Mouse (Mus musculus): ENCODE results near the gene Nf1.

The Nf1 gene

DNA sequence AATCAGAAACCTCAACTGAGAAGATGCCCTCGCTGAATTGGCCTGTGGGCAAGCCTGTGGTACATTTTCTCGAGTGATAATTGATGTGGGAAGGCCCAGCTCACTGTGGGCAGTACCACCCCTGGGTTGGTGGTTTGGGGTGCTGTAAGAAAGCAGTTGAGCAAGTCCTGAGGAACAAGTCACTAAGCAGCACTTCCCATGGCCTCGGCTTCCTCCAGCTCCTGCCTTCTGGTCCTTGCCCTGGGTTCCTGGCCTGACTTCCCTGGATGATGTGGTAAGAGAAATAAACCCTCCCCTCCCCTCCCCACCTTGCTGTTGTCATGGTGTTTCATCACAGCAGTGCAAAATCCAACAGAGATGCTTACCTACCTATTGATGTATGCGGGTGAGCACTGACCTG is 11.4 kb upstream of the Nf1 start:
- in situ Hi-C loops (cut with MboI), result no loop called here

DNA sequence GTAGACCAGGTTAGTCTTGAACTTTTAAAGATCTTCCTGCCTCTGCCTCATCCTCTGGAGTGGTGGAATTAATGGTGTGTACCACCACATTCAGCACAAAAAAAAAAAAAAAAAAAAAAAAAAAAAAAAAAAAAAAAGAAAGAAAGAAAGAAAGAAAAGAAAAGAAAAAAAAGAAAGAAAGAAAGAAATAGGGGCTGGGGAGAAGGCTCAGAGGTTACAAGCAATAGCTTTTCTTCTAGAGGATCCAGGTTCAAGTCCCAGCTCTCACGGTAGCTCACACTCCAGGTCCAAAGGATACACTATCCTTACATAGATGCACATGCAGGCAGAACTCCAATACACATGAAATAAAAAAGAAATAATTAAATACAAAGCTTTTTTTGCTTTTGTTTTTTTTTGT is 9.9 kb upstream of the Nf1 start:
- in situ Hi-C loops (cut with MboI), result no loop called here

DNA sequence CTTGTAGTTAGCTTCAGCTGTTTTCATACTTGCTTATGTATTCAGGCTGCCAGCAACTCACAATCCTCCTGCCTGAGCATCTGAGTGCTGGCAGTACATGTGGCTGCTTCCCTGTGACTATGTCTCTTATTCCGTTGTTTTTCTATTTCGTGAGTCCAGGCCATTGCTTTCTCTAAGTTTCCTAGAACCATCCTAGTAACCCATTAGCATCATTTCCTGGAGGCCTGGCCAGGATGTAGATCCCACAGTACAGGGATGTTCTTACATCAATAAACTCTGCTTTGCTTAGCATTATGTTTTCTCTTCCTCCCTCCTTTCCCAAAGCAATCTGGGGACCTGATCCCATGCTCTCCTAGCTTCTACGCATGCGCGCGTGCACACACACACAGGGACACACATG is 4.4 kb upstream of the Nf1 start:
- in situ Hi-C loops (cut with MboI), result no loop called here

DNA sequence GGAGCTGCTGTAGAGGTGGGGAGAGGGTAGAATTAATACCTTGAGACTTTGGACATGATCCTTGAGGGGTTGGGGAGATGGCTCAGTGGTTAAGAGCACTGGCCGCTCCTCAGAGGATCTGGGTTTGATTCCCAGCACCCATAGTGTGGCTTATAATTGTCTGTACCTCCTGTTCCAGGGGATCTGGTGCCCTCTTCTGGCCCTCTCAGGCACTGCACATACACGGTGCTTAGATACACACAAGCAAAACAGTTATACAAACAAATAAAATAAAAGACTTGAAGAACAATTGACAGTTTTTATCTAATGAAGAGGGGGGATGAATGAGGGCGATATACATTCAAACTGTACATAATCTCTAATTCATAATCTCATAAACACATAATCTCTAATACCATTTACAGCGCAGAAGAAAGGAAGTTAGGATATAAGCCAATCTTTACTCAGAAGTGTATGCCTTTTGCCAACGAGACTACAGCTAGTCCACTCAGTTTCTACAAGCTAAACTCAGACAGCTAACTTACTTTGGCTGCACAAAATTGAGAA is 2.7 kb upstream of the Nf1 start:
- in situ Hi-C loops (cut with MboI), result no loop called here

DNA sequence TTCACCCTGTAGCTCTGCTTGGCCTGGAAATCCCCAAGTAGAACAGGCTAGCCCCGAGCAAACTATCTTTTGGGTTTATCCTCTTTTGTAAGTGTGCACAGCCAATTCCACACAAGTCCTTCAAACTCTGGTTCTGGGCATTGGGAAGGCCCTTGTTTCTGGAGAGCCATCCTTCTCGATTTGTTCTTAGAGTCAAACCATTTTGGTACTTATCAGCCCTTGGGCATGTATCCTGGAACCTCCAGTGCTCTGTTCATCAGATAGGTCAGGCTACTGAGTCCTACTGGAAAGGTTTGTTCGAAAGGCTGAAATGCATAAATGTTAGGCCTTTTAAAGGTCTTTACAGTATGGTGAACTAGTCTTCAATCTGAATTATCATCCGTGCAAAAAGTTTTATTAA is 872 bp upstream of the Nf1 start:
- in situ Hi-C loops (cut with MboI), result no loop called here

DNA sequence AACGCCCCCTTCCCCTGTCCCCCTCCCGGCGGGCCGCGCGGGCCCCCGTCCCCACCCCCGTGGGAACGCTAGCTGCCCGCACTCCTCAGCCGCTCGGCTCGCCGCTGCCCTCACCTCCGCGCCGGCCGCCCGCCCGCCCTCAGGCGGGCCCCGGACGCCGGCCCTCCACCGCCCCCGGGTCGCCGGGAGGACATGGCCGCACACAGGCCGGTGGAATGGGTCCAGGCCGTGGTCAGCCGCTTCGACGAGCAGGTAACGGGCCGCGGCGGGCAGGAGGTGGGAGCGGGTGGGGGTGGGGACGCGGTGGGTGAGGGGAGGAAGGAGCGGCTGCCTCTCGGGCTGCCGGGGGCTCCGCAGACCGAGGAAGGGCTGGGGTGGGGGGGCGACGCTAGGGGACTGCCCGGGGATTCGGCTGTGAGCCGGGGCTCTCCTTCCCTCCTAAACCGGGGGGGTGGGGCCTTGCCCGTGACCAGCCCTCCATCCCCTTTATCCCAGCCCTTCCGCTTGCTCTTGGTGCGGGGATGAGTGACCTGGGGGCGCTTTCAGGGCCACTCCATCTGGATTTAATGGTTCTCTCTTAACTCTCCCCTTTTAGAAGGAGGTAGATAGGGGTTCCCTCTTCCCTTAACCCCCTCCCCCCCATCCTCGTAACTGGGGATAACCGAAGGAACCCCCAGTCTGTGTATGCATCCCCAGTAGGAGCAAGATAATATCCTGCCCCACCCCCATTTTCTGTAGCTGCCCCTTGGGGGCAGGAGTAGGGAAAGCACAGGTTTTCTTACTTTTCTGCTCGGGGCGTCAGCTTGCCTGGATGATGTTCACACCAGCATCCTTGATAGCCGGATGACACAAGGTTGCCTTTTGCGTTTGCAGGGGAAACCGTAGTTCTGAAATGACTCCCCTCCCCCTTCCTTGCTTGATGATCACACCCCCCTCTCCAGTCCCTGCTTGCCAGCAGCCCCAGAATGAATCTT is 602 bp downstream of the Nf1 start:
- in situ Hi-C loops (cut with MboI), result no loop called here

DNA sequence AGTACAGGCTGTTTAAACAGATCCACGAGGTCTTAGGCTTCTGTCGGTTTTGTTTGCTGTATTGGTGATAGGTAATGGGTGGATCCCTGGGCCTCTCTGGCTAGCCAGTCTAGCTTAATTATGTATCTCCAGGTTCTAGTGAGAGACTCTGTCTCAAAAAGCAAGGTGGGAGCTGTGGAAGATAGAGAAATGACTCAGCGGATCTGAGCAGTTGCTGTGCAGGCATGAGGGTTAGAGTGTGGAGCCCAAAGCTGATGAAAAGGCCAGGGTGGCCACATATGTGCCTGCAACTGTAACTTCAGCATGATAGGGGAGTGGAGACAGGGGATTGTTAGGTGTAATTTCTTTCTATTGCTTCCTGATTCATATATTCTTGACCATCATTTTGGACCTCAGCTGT is 17.5 kb downstream of the Nf1 start:
- in situ Hi-C loops (cut with MboI), result no loop called here

DNA sequence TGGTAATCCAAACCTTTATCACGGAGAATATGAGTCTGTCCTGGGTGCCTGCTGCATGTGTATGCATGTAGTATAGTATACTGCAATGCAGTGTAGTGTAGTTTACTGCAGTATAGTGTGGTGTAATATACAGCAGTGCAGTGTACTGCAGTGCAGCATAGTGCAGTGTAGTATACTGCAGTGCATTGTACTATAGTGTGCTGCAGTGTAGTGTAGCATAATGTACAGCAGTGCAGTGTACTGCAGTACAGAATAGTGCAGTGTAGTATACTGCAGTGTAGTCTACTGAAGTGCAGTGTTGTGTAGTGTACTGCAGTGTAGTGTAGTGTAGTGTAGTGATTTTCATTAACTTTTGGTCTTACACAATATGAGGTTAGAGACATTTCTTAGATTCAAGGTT is 17.9 kb downstream of the Nf1 start:
- in situ Hi-C loops (cut with MboI), result no loop called here

DNA sequence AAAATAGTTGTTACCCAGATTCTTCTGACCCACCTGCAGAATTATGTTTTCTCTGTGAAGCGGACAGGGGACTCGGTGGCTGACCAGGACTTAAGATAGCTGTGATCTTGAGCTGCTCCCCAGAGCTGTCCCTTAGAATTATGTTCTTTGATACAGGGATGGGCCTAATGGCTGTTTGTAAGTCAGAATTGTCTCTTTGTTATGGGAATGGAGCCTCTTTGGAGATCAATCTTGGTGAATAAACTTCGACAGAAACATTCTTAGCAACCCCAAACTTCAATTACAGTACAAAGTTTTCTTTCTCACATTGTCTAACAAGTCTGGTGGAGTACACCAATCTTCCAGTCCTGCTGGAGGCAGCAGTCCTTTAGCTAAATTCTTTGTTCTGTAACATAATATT is 25.5 kb downstream of the Nf1 start:
- in situ Hi-C loops (cut with MboI), result no loop called here

DNA sequence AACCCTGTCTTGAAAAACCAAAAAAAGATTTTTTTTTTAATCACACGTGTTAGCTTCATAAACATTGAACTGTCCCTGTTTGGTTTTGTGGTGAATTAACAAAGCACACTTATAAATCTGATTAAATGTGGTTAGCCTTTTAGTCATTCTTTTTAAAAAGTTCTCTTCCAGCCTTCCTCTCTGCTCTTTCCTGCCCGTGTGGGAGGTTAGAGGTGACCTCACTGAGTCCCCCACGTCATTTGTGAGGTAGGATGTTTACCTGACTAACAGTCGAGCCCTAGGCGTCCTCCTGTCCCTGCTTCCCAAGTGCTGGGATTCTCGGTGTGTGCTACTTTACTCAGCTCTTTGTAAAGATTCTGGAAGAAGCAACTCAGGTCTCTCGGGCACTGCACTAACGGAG is 26.8 kb downstream of the Nf1 start:
- in situ Hi-C loops (cut with MboI), result no loop called here

DNA sequence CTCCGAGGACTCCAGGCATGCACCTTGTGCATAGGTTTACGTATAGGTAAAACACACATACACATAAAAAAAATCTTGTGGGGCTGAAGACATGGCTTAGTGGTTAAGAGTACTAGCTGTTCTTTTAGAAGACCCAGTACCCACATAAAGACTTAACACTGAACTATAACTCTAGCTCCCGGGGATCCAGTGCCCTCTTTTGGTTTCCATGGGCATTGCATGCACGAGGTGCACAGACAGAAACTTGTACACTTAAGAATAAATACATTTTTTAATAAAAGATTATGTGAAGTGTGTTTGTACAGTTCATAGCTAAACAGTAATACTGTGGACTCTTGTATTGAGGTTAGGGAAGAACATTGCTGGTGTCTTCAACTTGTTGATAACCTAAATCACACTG is 33.5 kb downstream of the Nf1 start:
- in situ Hi-C loops (cut with MboI), result no loop called here

DNA sequence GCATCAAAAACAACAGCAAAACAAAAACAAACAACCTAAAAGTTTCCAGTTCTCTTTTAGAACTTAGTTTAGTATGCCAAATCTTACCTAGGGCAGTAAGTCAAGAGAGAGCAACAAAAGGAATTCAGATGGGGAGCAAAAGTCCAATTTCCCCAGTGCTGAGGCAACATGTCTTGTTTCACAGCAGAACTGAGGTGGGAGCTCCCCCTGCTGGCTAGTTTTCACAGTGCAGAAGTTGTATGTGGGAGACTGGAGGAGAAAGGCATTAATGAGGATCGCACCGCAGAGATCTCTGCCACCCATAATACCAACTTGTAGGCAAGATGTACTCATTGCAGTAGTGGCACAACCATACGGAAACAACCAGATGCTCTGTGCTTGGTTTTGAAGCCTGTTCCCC is 58.8 kb downstream of the Nf1 start:
- in situ Hi-C loops (cut with MboI), result no loop called here

DNA sequence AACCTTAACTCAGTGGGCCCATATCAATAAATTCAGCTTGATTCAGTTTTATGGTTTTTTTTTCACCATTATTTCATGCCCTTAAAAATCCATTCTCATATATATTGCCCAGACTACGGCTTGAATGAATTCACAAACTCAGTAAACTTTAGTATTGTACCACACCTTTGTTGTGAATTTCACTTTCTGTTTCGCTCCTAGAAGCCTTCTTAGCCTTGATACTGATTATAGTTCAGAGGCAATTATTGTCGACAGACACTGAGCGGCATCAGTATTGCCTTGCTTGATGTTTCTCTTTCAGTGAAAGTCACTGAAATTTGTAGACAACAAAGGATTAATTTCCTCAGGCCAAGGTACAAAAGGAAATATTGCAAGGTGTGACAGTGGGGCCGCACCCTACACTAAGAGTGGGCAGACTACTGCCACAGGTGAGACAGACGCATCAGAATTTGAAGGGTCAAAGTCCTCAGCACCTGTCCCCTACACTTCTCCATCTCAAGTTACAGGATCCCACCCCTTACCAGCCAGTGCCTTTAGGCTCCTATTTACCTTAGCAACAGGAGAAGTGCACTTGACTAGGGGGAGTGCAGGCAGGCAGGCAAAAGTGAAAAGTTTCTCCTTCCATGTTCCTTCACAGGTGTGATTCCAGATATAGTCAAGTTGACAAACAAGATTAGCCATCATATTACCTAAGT is 64.3 kb downstream of the Nf1 start:
- in situ Hi-C loops (cut with MboI), result no loop called here

DNA sequence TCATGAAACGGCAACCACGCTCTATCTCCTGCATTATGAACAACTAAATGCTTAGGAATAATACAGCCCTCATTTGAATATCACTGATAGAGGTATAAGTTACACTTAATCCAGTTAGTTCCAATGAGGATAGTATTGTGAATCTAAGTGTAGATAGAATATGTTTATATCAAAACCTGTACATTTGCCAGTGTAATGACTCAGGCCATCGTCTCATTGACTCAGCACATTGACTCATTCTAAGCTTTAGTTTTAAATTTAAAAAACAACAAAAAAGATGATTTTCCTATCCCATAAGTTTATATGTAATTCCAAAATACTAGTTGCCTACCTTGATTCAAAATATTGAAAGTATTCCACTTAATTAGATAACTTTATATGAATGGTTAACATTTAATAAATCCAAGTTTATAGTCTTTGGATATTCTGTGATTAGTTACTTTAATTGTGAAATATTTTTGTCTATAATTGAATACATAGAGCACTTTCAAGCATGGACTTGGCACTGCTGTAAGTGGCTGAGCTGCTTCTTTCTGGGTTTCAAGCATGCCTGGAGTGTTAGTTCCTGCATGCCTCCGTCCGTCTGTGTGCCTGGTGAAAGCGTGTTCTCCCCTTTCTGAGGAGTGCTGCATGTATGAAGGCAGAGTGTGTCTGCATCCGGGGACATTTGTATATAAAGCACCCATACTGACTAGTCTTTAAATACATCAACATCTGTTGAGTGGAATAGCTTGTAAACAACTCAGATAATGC is 74.4 kb downstream of the Nf1 start:
- in situ Hi-C loops (cut with MboI), result no loop called here

DNA sequence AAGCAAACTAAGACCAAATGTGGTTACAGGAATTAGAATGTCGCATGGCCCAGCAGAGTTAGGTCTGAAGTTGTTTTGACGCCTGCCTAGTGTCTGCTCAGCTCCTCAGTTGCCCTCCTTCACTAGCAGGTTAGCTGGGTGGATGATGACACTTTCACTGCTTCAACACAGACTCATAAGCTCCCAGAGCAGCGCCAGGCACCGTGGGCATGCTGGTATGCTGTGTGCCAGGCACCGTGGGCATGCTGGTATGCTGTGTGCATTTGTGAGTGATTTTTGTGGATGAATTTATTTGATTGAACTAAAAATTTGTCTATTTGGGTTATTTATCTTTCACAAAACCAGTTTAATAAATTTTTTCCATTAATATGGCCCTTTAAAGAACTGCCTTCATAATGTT is 83.0 kb downstream of the Nf1 start:
- in situ Hi-C loops (cut with MboI), result no loop called here

DNA sequence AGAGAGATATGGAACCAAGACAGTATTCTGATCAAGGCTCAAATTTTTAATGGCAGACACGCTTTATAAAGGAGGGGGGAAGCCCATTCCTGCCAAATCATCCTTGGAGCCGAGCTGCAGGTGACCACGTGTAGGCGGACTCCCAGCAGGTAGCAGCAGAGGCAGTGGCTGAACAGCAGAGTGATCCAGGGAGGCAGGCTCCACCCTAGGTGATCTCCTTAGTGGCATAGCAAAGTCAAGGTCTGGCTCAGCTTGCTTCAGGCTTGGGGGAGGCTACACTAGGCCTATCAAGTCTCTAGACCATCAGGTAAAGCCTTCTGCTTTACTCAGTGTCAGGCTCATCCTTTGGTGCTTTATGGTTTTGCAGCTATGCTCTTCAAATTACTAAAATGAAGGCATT is 87.1 kb downstream of the Nf1 start:
- in situ Hi-C loops (cut with MboI), result no loop called here

DNA sequence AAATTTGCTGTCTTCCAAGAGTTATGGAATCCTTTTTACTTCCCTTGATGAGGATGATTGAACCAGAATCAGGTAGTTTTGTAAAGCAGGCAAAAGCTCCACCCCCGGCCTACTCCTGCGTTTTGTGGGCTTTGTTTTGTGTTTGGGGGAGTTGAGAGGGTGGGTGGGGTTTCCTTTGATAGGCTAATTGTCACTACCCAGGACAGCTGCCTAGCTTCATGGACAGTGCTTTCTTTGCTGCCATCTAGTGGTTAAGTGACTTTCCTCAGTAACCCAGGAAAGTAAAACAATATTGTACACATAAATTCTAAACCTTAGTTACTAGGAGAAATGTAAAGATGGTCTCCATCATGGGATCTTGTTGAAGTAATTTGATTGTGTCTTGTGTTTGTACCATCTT is 88.1 kb downstream of the Nf1 start:
- in situ Hi-C loops (cut with MboI), result no loop called here

DNA sequence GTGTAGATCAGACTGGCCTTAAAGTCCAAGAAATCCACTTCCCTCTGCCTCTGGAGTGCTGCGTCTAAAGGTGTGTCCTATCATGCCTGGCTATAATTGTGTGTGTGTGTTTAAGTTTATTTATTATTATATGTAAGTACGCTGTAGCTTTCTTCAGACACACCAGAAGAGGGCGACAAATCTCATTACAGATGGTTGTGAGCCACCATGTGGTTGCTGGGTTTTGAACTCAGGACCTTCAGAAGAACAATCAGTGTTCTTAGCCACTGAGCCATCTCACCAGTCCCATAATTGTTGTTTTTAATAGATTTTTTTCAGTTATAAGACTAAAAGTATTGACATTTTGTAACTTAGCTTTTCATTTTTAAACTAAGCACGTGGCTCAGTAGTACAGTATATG is 95.8 kb downstream of the Nf1 start:
- in situ Hi-C loops (cut with MboI), result no loop called here

DNA sequence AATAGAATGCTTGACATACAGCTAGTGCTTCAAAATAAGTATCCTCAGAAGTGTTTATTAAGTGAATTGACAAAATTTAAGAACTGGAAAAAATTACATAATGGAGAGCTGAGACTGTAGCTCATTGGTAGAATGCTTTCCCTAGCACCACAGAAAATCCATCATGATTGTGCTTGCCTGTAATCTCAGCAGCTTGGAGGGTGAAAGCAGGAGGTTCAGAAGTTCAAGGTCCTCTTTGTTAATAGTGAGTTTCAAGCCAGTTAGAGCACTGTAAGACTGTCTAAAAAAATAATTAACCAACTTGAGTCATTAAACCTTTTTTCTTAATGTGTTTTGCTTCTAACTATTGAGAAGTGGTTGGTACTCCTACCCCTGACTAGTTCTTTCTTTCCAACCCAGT is 108.9 kb downstream of the Nf1 start:
- in situ Hi-C loops (cut with MboI), result no loop called here

DNA sequence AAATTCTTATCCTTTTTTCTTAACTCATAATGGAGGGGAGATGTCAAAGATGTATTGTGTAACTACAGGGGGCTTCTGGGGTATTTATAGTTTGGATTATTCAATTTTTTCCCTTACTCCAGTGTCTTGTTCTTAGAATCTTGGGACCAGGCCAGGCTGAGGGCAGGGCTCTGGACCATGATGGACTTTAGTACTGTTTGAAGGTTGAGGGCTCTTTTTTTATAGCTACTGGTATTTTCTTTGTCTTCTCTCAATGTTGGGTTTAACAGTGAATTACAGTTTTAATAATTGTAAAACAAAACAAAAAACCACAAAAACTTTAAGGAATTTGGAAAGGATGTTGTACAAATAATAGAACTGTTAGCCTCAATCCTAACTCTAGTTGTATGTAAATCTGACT is 113.5 kb downstream of the Nf1 start:
- in situ Hi-C loops (cut with MboI), result loop anchor here (25.0 kb wide), 1 partner anchor 484 kb away; no protein-coding TSS in a partner anchor

DNA sequence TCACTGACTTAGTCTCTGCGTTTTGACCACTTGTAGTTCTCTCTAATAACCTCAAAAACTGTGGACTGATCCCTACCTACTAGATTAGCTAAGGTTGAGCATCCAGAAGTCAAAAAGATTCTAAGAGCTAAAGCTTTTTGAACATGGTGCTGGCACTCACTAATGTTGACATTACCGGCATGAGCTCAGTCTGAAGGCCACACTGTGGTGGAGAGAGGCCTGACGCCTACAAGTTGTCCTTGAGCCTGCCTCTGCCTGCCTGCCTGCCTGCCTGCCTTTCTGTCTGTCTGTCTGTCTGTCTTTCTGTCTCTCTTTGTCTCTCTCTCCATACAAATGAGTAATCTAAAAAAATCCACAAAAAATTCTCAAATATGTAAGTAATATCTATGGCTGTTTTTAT is 118.4 kb downstream of the Nf1 start:
- in situ Hi-C loops (cut with MboI), result loop anchor here (25.0 kb wide), 1 partner anchor 479 kb away; no protein-coding TSS in a partner anchor

DNA sequence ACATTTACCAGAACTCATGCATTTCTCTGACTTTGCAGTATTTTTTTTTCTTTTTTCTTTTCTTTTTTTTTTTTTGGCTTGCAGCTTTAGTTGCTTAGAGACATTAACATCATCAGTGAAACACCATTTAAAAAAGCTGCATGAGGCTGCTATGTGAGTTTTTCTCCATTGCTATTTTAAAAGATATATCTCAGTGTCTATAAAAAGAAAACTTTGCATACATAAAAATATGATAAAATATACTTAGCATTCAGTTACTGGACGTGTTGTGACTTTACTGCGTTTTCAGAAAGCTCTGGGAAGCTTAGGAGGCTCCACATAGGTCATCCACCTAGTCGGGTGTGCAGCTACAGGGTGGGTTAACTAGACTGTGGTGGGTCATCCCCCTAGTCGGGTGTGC is 120.4 kb downstream of the Nf1 start:
- in situ Hi-C loops (cut with MboI), result loop anchor here (25.0 kb wide), 1 partner anchor 477 kb away; no protein-coding TSS in a partner anchor
